ENCODE assay signal across 17 mouse cellular contexts in the genomic region with DNA sequence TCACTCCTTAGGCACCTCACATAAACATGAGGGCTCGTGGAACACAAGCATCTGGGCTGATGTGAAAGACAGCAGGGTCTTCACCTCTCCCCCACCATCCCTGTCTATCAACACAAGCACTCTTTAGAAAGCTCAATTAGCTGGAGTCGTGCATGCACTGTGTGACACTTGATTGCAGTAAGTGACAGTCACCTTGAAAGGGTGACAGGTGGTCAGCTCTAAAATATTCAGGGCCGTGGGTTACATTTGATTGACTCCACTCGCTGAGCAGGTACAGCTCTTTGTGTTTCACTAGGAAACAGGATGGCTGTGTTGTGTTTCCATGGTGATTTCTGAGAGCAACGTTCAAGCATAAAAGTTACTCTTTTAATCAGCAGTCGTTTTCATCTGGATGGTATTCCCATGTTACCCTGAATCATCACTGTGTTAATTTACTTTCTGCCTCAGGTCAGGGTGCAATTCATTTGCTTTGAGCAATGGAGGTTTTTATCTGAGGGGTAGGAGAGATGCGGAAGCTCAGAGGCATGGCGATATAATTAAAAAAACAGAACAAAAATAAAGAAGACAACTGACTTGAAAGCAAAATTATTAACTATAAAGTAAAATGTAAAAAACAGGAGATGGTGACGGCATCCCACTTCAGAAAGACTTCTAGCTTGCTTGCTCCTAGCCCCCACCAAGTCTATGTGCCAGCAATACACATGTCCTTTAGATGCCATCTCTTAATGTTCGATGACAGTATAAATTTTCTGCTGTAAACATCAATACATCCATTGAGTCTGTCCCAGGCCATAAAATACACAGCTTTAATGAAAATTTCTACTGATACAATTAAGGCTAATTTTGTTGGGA.
A peak's percentile ranks its signal among the peaks of the same experiment; 100 is the strongest.
DNase-seq lines count a peak whose midpoint lies in the region; ATAC-seq lines count a peak whose summit lies in the region.
"Had no signal": no experiment of that assay in that cellular context is flagged by ENCODE, and none has a peak within 500 bp of the region (broad histone marks: within the 10 kb centered on the region; RNA-seq: fewer than 3 reads in every experiment).

No protein-coding gene starts in this region.

- H3K27ac ChIP-seq in forebrain, embryonic 13.5 days: peak overlapping the region; percentile 84
- H3K27ac ChIP-seq in hindbrain, embryonic 16.5 days (ENCODE audit: low read depth, low read length): peak overlapping the region; percentile 16
- H3K27ac ChIP-seq in neural tube, embryonic 13.5 days (replicated peaks): peak overlapping the region; percentile 67
- H3K27ac ChIP-seq: stomach, postnatal 0 days had no signal

- H3K4me2 ChIP-seq in forebrain, embryonic 13.5 days: no peak overlapping the region
- H3K4me2 ChIP-seq in hindbrain, embryonic 16.5 days (ENCODE audit: low read length): no peak overlapping the region
- no peak overlapping the region for H3K4me2 ChIP-seq in neural tube, embryonic 13.5 days
- H3K4me2 ChIP-seq: lung, embryonic 14.5 days had no signal

- no peak overlapping the region for H3K9ac ChIP-seq in forebrain, embryonic 13.5 days
- H3K9ac ChIP-seq in hindbrain, embryonic 16.5 days (ENCODE audit: low read depth, low read length): no peak overlapping the region
- no peak overlapping the region for H3K9ac ChIP-seq in neural tube, embryonic 13.5 days
- H3K9ac ChIP-seq: lung, embryonic 14.5 days had no signal

- H3K4me1 ChIP-seq in forebrain, embryonic 13.5 days: peaks cover 30% of the 10 kb centered on the region; the same call in 1 of the 2 replicates
- peaks cover 7% of the 10 kb centered on the region for H3K4me1 ChIP-seq in hindbrain, embryonic 16.5 days (ENCODE audit: control insufficient read depth, insufficient read depth, low read depth, low read length)
- H3K4me1 ChIP-seq in neural tube, embryonic 13.5 days (replicated peaks): peaks cover 35% of the 10 kb centered on the region

- H3K36me3 ChIP-seq in forebrain, embryonic 13.5 days (ENCODE audit: poor library complexity, severe bottlenecking): 0 out of 2 replicates have a peak, but pooled peaks cover 2% of the 10 kb centered on the region
- 0 out of 2 replicates have a peak, but pooled peaks cover 1% of the 10 kb centered on the region for H3K36me3 ChIP-seq in hindbrain, embryonic 16.5 days (ENCODE audit: control insufficient read depth, insufficient read depth, low read length)
- H3K36me3 ChIP-seq in neural tube, embryonic 13.5 days: peaks cover 7% of the 10 kb centered on the region; the same call in 1 of the 2 replicates

- peak; percentile 61 for ATAC-seq in forebrain, embryonic 13.5 days
- ATAC-seq in hindbrain, embryonic 16.5 days: peak; percentile 67
- peak; percentile 63; the same call in 1 of the 2 replicates for ATAC-seq in neural tube, embryonic 13.5 days (ENCODE audit: low read depth)

- H3K27me3 ChIP-seq in forebrain, embryonic 13.5 days: no peaks in the 10 kb centered on the region
- no peaks in the 10 kb centered on the region for H3K27me3 ChIP-seq in hindbrain, embryonic 16.5 days (replicated peaks; ENCODE audit: control insufficient read depth, insufficient read depth, low read length)
- H3K27me3 ChIP-seq in neural tube, embryonic 13.5 days: no peaks in the 10 kb centered on the region
- H3K27me3 ChIP-seq: megakaryocyte, embryonic 14.5 days had no signal

- no peak overlapping the region for H3K4me3 ChIP-seq in forebrain, embryonic 13.5 days
- H3K4me3 ChIP-seq in hindbrain, embryonic 16.5 days (ENCODE audit: low read length): no peak overlapping the region
- no peak overlapping the region for H3K4me3 ChIP-seq in neural tube, embryonic 13.5 days
- H3K4me3 ChIP-seq: erythroblast, embryonic 14.5 days; megakaryocyte, embryonic 14.5 days had no signal

- H3K9me3 ChIP-seq in forebrain, embryonic 13.5 days (replicated peaks): peaks cover 2% of the 10 kb centered on the region; the same call in 1 of the 2 replicates
- H3K9me3 ChIP-seq in hindbrain, embryonic 16.5 days (ENCODE audit: control insufficient read depth, low read length): no peaks in the 10 kb centered on the region
- H3K9me3 ChIP-seq in neural tube, embryonic 13.5 days: no peaks in the 10 kb centered on the region

- WGBS in forebrain, embryonic 13.5 days: 39% methylated on average over 10 of the region's 10 CpGs
- 38% methylated on average over 10 of the region's 10 CpGs for WGBS in hindbrain, embryonic 16.5 days
- WGBS in neural tube, embryonic 13.5 days: 48% methylated on average over 10 of the region's 10 CpGs

- peak; percentile 32 for DNase-seq in brain, adult 2 months (ENCODE audit: low read depth, low spot score)
- DNase-seq in lung, postnatal 36 days: no peak
- no peak for DNase-seq in gastrocnemius, adult 8-10 months (ENCODE audit: low spot score in 2 of 2)
- DNase-seq in urinary bladder, postnatal 14 days (ENCODE audit: low spot score): no peak
- DNase-seq: adrenal gland, adult 8-10 months; cerebellum, adult 8-10 months; kidney, adult 8-10 months; kidney, postnatal 36 days; lung, embryonic 14.5 days; right cerebral cortex, adult 18-20 months; thymus, postnatal 4 days had no signal

Comparison
In these comparisons a context has a peak if more than half of its experiments do, and no peak if none do; other contexts are left out.
1. H3K27ac ChIP-seq: peak in every context shown above with its lines; median percentile 84 in forebrain, embryonic 13.5 days; 67 in neural tube, embryonic 13.5 days; 16 in hindbrain, embryonic 16.5 days.